Mouse (Mus musculus): Measurements from ENCODE around the gene Rnf220. TPM values are rescaled to one million over a fixed set of nuclear protein-coding genes. Genes with fewer than 3 reads are reported as not detected.

Rnf220 gene
- total RNA-seq, 2 experiments from 2014 or later: 63.3 to 83.9 TPM

GRCm38 (mm10) chr4:117240867-117241266 is 256.0 kb downstream of the Rnf220 start:
- no peak for ATAC-seq (replicated peaks; ENCODE audit: poor library complexity)

- no peak for ATAC-seq (replicated peaks; ENCODE audit: poor library complexity)
These were observed 257.7 kb downstream of the Rnf220 start for GRCm38 (mm10) chr4:117239153-117239552.

GRCm38 (mm10) chr4:117235822-117236221 is 261.0 kb downstream of the Rnf220 start:
- ATAC-seq (replicated peaks; ENCODE audit: poor library complexity): no peak

GRCm38 (mm10) chr4:117234166-117234741 is 262.6 kb downstream of the Rnf220 start:
- ATAC-seq (replicated peaks; ENCODE audit: poor library complexity): no peak

- ATAC-seq (replicated peaks; ENCODE audit: poor library complexity): no peak
These were observed 265.6 kb downstream of the Rnf220 start for GRCm38 (mm10) chr4:117231208-117231607.

GRCm38 (mm10) chr4:117230331-117230730 is 266.5 kb downstream of the Rnf220 start:
- peak; percentile 75 for ATAC-seq (replicated peaks; ENCODE audit: poor library complexity)

GRCm38 (mm10) chr4:117229590-117229989 is 267.3 kb downstream of the Rnf220 start:
- ATAC-seq (replicated peaks; ENCODE audit: poor library complexity): no peak

GRCm38 (mm10) chr4:117225250-117225649 is 271.6 kb downstream of the Rnf220 start:
- no peak for ATAC-seq (replicated peaks; ENCODE audit: poor library complexity)

- ATAC-seq (replicated peaks; ENCODE audit: poor library complexity): no peak
These were observed 272.7 kb downstream of the Rnf220 start for GRCm38 (mm10) chr4:117224122-117224521.

- no peak for ATAC-seq (replicated peaks; ENCODE audit: poor library complexity)
These were observed 273.9 kb downstream of the Rnf220 start for GRCm38 (mm10) chr4:117223001-117223400.

GRCm38 (mm10) chr4:117221836-117222235 is 275.0 kb downstream of the Rnf220 start:
- no peak for ATAC-seq (replicated peaks; ENCODE audit: poor library complexity)

Other genes with a start within 250 kb of the Rnf220 start
- 6.2 and 8.5 TPM in 2 replicates for gene Tmem53, start 245.1 kb downstream of the Rnf220 start, total RNA-seq (2015)
- 1.7 and 4.9 TPM in 2 replicates for gene Tmem53, start 245.1 kb downstream of the Rnf220 start, total RNA-seq (2017)
- gene Armh1, start 244.9 kb downstream of the Rnf220 start, total RNA-seq (2015): not detected in 2 replicates
- not detected in 2 replicates for gene Armh1, start 244.9 kb downstream of the Rnf220 start, total RNA-seq (2017)
- gene Eri3, start 53.3 kb upstream of the Rnf220 start, total RNA-seq (2015): 60.4 and 75.6 TPM in 2 replicates
- gene Eri3, start 53.3 kb upstream of the Rnf220 start, total RNA-seq (2017): 26.9 and 36.0 TPM in 2 replicates
- gene Dmap1, start 185.2 kb upstream of the Rnf220 start, total RNA-seq (2015): 13.8 and 19.3 TPM in 2 replicates
- 23.7 and 29.1 TPM in 2 replicates for gene Dmap1, start 185.2 kb upstream of the Rnf220 start, total RNA-seq (2017)
- gene Gm12845, start 227.4 kb upstream of the Rnf220 start, total RNA-seq (2015): not detected in 2 replicates
- not detected in 2 replicates for gene Gm12845, start 227.4 kb upstream of the Rnf220 start, total RNA-seq (2017)

All from megakaryocyte progenitor cell, adult 5-6 weeks (primary cell).